Mouse (Mus musculus) E14TG2a.4 (cell line): ENCODE measurements around the gene Phldb1.
A peak's percentile ranks its signal among the peaks of the same experiment; 100 is the strongest.

Experiments
- H3K27me3 ChIP-seq: 2 replicates; pipeline ENCODE4 v1.6.1; 2014; ENCODE audit warnings: low read length, control low read depth; ENCODE audit not compliant: insufficient read depth
- H3K36me3 ChIP-seq: 2 replicates; pipeline ENCODE4 v1.6.1; 2014; ENCODE audit warnings: low read length, control low read depth; ENCODE audit not compliant: insufficient read depth
- H3K4me1 ChIP-seq: replicated peaks from 2 replicates; pipeline ENCODE4 v1.6.1; 2014; ENCODE audit warnings: low read depth, low read length, control low read depth
- H3K4me3 ChIP-seq: replicated peaks from 2 replicates; pipeline ENCODE4 v1.5.1; 2014; ENCODE audit warnings: mild to moderate bottlenecking, low read length
- H3K9me3 ChIP-seq: 2 replicates; pipeline ENCODE4 v1.6.1; 2014; ENCODE audit warnings: low read length, control low read depth
- CTCF ChIP-seq: conservative IDR thresholded peaks from 2 replicates; pipeline ENCODE4 v1.5.1; 2014; ENCODE audit warnings: low read length
- NANOG ChIP-seq: IDR thresholded peaks from 2 replicates; pipeline ENCODE4 v1.6.1; 2014; ENCODE audit warnings: borderline replicate concordance, low read length, mixed read lengths
- POU5F1 ChIP-seq: IDR thresholded peaks from 2 replicates; pipeline ENCODE4 v1.6.1; 2014; ENCODE audit warnings: low read length, borderline replicate concordance

Phldb1 gene

DNA sequence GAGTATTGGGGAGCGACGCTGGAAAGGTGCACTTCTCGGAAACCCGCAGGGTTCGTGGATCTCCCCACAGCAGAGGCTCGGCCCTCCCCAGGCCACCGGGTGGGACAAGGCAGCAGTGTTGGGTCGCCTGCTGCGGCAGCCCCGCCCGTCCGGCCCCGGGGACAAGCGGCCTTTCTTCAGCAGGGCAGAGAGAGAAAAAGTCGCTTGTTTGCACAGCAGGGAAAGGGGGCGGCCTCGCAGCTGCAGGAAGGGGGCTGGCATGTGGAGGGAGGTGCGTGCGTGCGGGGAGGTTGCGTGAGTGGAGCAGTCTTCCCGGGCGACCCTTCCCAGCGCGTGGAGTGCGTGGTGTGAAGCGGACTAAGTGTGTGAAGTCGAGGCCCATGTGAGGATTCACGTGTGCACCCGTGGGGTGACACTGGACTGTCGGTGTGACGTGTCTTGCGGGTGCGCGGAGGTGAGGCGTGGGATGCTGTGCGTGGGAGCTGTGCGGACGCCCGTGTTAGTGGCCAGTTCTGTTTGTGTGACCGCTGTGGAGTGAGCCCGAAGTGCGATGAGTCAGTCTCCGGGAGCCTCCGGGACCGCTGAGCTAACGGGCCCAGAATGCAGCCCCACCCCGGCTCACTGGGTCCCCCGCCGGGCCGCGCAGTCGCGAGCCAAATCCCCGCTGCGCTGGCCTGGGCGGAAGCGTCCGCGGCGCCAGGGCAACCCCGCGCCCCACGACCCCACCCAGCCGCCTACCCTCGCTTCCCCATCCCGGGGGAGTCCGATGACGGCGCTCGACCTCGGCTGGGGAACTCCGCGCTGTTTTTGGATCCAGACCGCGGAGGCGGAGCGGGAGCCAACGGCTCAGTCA is 1.1 kb downstream of the Phldb1 start:
- peaks cover 46% of the 10 kb centered on the region for H3K4me1 ChIP-seq

DNA sequence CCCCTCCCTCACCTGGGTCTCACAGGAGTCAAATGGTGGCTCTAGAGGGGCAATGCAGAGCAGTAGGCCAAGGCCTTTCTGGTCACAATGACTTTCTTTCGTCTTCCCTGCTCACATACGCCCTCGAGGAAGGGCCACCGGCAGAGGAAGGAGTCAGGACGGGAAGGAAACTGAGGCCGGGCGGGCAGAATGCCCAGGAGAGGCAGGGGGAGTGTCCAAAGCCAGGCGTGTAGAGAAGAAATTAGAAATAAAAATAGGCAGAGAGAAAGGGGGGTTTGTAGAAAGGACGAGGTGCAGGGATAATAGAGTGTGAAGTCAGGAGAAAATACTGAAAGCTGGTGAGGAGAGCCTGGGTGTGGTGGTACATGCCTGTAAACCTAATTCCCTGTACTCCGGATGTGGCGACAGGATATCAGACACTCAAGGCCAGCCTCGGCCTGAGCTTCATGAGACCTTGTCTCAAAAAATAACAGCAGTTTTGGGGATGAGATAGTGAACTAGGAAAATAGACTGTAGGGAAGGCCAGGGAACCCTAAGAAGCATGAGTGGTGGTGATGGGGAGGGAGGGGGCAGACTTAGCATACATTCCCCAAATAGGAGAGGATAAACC is 2.0 kb downstream of the Phldb1 start:
- Histone ChIP-seq H3K9me3 (no peaks in the 10 kb centered on the region), H3K36me3 (no peaks in the 10 kb centered on the region), H3K4me3 (peak overlapping the region; percentile 80), H3K27me3 (peaks cover 76% of the 10 kb centered on the region), H3K4me1 (peaks cover 44% of the 10 kb centered on the region)
- no peak for TF ChIP-seq NANOG
- TF ChIP-seq POU5F1, result no peak
- no peak for TF ChIP-seq CTCF

More for the DNA sequence above, 1.1 kb downstream of the Phldb1 start:
- Histone ChIP-seq H3K36me3 (no peaks in the 10 kb centered on the region), H3K9me3 (no peaks in the 10 kb centered on the region), H3K4me3 (peak overlapping the region; percentile 80), H3K27me3 (peaks cover 68% of the 10 kb centered on the region)
- no peak for TF ChIP-seq NANOG
- TF ChIP-seq CTCF, result no peak
- TF ChIP-seq POU5F1, result no peak

DNA sequence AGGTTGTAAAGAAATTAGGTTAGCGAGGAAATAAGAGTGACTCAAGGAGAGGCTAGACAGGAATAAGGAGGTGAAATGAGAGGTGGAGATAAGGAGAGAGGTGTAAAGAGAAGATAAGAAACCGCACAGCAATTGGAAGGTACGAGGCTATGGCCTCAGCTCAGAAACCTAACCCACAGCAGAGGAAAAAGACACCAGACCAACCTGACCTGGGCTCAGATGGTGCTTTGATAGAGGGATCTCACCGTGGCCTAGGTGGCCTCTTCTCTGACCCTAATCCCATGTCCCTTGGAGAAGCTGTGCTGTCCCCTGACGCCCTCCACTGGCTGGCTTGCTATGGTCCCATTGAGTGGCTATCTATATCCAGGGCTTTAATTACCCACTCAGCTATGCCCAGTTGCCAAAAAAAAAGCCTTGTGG is 2.9 kb downstream of the Phldb1 start:
- no peaks in the 10 kb centered on the region for H3K9me3 ChIP-seq
- H3K4me3 ChIP-seq, result no peak overlapping the region
- H3K4me1 ChIP-seq, result peaks cover 35% of the 10 kb centered on the region
- H3K36me3 ChIP-seq, result no peaks in the 10 kb centered on the region
- no peak for TF ChIP-seq POU5F1
- no peak for TF ChIP-seq NANOG
- TF ChIP-seq CTCF, result no peak
- peaks cover 73% of the 10 kb centered on the region for H3K27me3 ChIP-seq

DNA sequence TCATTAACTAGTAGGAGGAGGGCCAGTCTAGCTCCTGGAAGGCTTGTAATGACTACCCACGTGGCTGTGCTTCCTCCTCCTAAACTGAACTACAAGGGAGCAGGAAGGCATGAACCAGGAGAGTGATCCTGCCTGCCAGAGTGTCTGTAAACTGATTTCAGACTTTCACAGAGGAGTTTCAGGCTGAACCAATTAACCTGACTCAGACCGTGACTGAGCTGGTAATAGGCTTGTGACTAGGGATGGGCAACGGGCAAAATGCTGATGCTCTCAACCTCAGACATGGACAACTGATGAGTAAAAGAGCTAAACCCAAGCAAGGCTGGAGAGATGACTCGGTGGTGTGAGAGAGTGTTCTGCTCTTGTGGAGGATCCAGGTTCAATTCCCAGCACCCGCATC is 7.6 kb downstream of the Phldb1 start:
- TF ChIP-seq CTCF (no peak), NANOG (no peak)
- Histone ChIP-seq H3K36me3 (no peaks in the 10 kb centered on the region), H3K27me3 (peaks cover 28% of the 10 kb centered on the region), H3K9me3 (no peaks in the 10 kb centered on the region), H3K4me3 (no peak overlapping the region), H3K4me1 (peaks cover 39% of the 10 kb centered on the region)

DNA sequence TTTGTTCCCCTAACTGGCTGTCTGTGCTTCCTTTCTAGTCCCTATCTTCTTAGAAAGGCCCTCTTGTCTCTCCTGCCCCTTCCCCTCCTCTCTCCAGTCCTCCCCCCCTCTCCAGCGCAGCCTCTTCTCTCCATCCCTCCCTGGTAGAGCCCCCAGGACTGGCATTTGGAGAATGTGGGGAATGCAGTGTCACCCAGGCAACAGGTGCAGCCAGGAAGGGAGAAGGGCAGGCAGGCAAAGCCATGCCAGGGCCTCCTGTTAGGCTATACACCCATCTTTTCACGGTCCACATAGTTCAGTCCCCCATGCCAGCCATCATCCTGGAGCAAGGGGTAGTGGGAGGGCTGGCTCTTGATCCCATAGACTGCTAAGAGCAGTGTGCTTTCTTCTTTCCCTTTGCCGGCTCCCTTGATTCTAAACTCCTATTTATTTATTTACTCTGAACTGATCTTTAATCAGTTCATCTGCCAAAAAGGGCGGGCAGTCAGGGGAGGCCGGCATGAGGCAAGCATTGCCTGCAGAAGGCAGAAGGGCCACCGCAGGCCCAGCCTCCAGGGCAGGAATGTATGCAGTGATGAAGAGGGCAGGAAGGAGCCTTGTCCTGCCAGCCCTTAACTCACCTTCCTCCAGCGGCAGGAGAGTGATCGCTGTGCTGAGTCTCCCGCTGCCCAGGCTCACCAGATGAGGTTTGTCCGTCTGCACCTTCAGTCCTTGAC is 8.4 kb downstream of the Phldb1 start:
- H3K27me3 ChIP-seq, result peaks cover 26% of the 10 kb centered on the region
- H3K36me3 ChIP-seq, result no peaks in the 10 kb centered on the region
- no peak overlapping the region for H3K4me3 ChIP-seq
- TF ChIP-seq NANOG, result no peak
- no peak for TF ChIP-seq POU5F1
- TF ChIP-seq CTCF, result no peak
- H3K4me1 ChIP-seq, result peaks cover 42% of the 10 kb centered on the region
- H3K9me3 ChIP-seq, result no peaks in the 10 kb centered on the region

DNA sequence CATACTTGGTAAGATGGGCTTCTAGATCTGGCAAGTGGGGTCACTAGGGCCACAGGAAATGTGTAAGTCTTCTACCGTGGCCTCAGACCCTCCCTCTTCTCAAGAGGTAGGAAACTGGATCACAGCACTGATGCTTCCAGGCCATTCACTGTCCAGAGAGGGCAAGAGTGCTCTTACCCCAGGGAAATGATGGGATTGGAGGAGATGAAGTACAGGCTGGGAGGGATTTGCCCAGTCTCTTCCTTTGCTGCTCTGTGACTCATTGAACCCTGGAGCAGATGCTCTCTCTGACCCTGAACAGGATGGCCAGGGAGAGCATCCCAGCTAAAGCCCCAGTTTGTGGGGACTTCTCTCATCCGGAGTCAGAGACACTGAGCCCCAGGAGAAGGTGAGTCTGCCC is 10.3 kb downstream of the Phldb1 start:
- Histone ChIP-seq H3K27me3 (peaks cover 37% of the 10 kb centered on the region), H3K36me3 (no peaks in the 10 kb centered on the region), H3K4me1 (peaks cover 55% of the 10 kb centered on the region), H3K4me3 (no peak overlapping the region), H3K9me3 (no peaks in the 10 kb centered on the region)
- TF ChIP-seq NANOG, result no peak

DNA sequence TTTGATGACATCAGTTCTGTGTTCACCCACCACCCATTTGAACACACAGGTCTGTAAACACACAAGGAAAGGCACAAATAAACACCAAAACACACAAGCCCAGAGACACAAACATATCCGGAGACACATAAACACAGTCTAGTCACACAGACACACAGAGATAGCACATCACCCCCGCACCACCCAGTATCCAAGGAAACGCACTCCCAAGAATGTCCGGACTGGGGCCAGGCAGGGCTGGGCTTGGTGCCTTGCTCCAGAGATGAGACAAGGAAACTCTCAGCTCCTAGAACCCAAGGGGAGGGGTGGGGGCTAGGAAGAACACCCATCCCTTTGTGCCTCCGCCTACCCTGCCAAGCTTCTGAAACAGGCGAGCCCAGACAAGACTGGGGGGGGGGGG is 10.8 kb downstream of the Phldb1 start:
- Histone ChIP-seq H3K4me1 (peaks cover 55% of the 10 kb centered on the region), H3K4me3 (no peak overlapping the region), H3K27me3 (peaks cover 41% of the 10 kb centered on the region), H3K36me3 (no peaks in the 10 kb centered on the region), H3K9me3 (no peaks in the 10 kb centered on the region)
- TF ChIP-seq POU5F1 (no peak), NANOG (no peak), CTCF (no peak)

DNA sequence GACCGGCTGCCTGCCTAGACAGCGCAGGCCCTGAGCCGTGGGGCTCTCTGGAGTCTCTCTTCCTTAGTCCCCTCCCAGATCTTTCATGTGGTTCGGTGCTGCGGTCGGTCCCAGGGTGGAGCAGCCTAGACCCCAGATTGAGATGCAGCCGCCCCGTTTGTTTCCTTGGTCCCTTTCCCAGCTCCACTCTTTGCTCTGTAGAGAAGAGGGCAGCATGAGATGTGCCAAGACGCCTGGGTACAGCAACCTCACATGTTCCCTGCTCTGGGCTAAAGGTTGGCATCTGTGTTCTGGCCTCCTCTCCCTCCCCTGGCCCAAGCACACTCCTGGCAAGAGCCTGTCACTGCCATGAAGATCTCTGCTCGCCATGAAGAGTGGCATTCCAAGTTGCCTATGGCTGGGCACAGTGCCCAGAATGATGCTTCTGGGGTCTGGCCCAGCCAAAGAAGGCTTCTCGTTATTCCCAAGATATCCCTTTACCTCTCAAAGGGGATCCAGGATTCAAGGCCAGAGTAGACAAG is 11.4 kb downstream of the Phldb1 start:
- Histone ChIP-seq H3K36me3 (no peaks in the 10 kb centered on the region), H3K9me3 (no peaks in the 10 kb centered on the region), H3K27me3 (peaks cover 41% of the 10 kb centered on the region), H3K4me3 (no peak overlapping the region), H3K4me1 (peaks cover 55% of the 10 kb centered on the region)
- TF ChIP-seq POU5F1 (no peak), NANOG (no peak), CTCF (no peak)
